Mouse (Mus musculus): ENCODE measurements around the gene Lrg1. TPM values are rescaled to one million over a fixed set of nuclear protein-coding genes. Genes with fewer than 3 reads are reported as not detected.

The Lrg1 gene
- total RNA-seq, 2 experiments from 2014 or later: 13.4 to 24.9 TPM

DNA sequence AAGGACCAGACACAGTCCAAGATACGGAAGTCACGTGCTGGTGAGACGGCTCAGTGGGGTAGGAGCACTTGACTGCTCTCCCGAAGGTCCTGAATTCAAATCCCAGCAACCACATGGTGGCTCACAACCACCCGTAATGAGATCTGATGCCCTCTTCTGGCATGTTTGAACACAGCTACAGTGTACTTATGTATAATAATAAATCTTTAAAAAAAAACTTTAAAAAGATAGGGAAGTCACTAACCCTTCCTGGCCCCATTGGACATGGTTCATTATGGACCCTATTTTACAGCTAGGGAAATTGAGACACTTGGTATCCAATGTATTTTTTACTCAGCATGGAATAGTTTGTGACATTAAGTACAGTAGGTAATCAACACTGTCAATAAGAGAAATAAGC is 44.3 kb downstream of the Lrg1 start:
- DNase-seq: no peak

- peak; percentile 94 for DNase-seq
Observed at GRCm38 (mm10) chr17:56074827-56075208, 47.0 kb downstream of the Lrg1 start, which contains the start of gene Ubxn6. Gene Ubxn6 (minus strand): TSS chr17:56075028.

- DNase-seq: peak; percentile 83
Observed at GRCm38 (mm10) chr17:56074097-56074826, 47.5 kb downstream of the Lrg1 start.

DNA sequence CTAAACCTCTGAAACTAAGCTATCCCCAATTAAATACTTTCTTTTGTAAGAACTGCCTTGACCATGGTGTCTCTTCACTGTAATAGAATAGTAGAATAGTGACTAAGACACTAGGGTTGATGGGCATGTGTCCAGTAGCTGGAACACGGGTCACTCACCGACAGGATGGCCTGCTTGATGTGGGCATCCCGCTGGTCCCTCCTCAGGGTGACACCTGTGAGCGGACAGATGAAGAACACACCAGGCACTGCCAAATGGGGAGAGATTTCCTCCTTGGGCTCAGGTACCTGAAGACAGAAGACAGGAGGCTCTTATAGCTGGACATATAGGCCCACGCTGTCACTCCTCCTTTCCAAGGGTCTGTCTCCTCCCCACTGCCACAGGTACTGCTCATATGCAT is 49.6 kb downstream of the Lrg1 start:
- no peak for DNase-seq

GRCm38 (mm10) chr17:56071126-56071525 is 50.7 kb downstream of the Lrg1 start:
- DNase-seq: no peak

Other genes starting within 250 kb of the Lrg1 start
- gene Zfp119a, start 243.1 kb downstream of the Lrg1 start, total RNA-seq (2021): 1 to 10 TPM; 2.7 to 3.2 TPM
- gene Zfp959, start 229.9 kb downstream of the Lrg1 start, total RNA-seq (2021): 1 to 10 TPM; 2.6 to 3.4 TPM
- gene Zfp119b, start 172.5 kb downstream of the Lrg1 start, total RNA-seq (2021): 1 to 10 TPM; 3.0 to 3.1 TPM
- gene Ebi3, start 169.4 kb downstream of the Lrg1 start, total RNA-seq (2021): under 1 TPM in 1 of 2 experiments, not detected in 1; 0.31 TPM
- 1 to 10 TPM; 7.8 TPM for gene Yju2, start 162.9 kb downstream of the Lrg1 start, total RNA-seq (2021)
- gene Shd, start 151.5 kb downstream of the Lrg1 start, total RNA-seq (2021): under 1 TPM in 1 of 2 experiments, not detected in 1; 0.28 TPM
- gene Fsd1, start 135.5 kb downstream of the Lrg1 start, total RNA-seq (2021): not detected
- gene Stap2, start 116.4 kb downstream of the Lrg1 start, total RNA-seq (2021): 1 to 10 TPM; 2.6 to 4.9 TPM
- 10 to 100 TPM; 43.3 to 44.4 TPM for gene Mpnd, start 116.3 kb downstream of the Lrg1 start, total RNA-seq (2021)
- gene Sh3gl1, start 85.4 kb downstream of the Lrg1 start, total RNA-seq (2021): 10 to 100 TPM; 10.8 to 12.4 TPM
- 1 to 10 TPM in 1 of 2 experiments, under 1 TPM in 1; 0.79 to 1.3 TPM for gene Chaf1a, start 81.6 kb downstream of the Lrg1 start, total RNA-seq (2021)
- 10 to 100 TPM; 42.7 to 46.1 TPM for gene Ubxn6, start 47.0 kb downstream of the Lrg1 start, total RNA-seq (2021)
- 10 to 100 TPM; 21.5 to 24.2 TPM for gene Hdgfl2, start 42.4 kb downstream of the Lrg1 start, total RNA-seq (2021)
- 100 to 1,000 TPM; 177 to 234 TPM for gene Plin4, start 12.2 kb downstream of the Lrg1 start, total RNA-seq (2021)
- 10 to 100 TPM; 27.7 to 29.0 TPM for gene Plin5, start 4.4 kb downstream of the Lrg1 start, total RNA-seq (2021)
- 1 to 10 TPM; 1.9 to 4.2 TPM for gene Sema6b, start 18.3 kb upstream of the Lrg1 start, total RNA-seq (2021)
- gene Tnfaip8l1, start 40.5 kb upstream of the Lrg1 start, total RNA-seq (2021): under 1 TPM; 0.64 to 0.78 TPM
- 10 to 100 TPM; 20.3 to 21.7 TPM for gene Mydgf, start 61.9 kb upstream of the Lrg1 start, total RNA-seq (2021)
- gene Dpp9, start 96.9 kb upstream of the Lrg1 start, total RNA-seq (2021): 10 to 100 TPM; 27.1 to 31.8 TPM
- 100 to 1,000 TPM; 133 to 135 TPM for gene Fem1a, start 134.8 kb upstream of the Lrg1 start, total RNA-seq (2021)
- gene Ticam1, start 154.8 kb upstream of the Lrg1 start, total RNA-seq (2021): 1 to 10 TPM; 2.8 to 3.0 TPM
- 10 to 100 TPM; 35.3 to 39.1 TPM for gene Plin3, start 170.9 kb upstream of the Lrg1 start, total RNA-seq (2021)
- not detected for gene Arrdc5, start 178.3 kb upstream of the Lrg1 start, total RNA-seq (2021)
- 1 to 10 TPM; 2.6 to 2.7 TPM for gene Uhrf1, start 181.3 kb upstream of the Lrg1 start, total RNA-seq (2021)
- gene Kdm4b, start 204.1 kb upstream of the Lrg1 start, total RNA-seq (2021): 10 to 100 TPM; 21.5 to 22.6 TPM